Mouse (Mus musculus) heart, postnatal 0 days (tissue): Measurements from ENCODE around the gene Runx2.

ENCODE experiments used
- CTCF ChIP-seq: IDR thresholded peaks from 2 replicates; pipeline ENCODE4 v1.5.1; 2016; ENCODE audit warnings: antibody characterized with exemption, control low read depth, low read depth
- EP300 ChIP-seq: IDR thresholded peaks from 2 replicates; pipeline ENCODE4 v1.6.1; 2016; ENCODE audit warnings: antibody characterized with exemption, low read depth

DNA sequence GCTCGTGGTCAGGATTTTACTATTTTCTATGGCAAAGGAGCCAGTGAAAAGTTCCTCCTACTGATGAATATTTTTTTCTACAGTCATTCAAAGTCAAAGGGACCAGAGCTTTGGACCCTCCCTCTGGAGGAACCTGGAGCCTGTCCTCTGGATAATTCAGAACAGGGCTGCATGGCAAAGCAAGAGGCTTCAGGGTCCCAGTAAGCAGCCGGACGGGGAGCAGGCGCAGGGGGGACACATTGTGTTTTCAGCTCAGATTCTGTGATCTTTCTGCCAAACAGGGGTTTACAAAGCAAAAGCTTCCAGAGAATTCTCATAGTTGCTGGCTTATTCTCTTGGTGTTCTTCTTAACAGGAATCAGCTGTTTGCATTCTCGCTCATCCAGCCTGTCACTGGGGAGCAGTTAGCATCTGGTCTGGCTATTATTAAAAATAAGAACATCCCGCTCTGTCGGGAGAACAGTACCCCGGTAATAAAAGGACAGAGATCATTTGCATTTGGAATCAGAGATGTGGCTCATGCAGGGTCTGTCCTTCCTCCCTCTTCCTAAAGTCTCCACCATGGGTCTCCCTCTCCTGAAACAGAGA, 216.6 kb downstream of the Runx2 start:
- TF ChIP-seq CTCF (no peak), EP300 (no peak)
